Mouse (Mus musculus) layer of hippocampus, adult 18-20 months (tissue): ENCODE measurements at regions not wholly inside any gene's neighbourhood (a gene's known extent, or its start where the extent isn't known, plus 50 kb on each side); places are given as distances from the start of the nearest gene placed in this dataset.

Experiments used
- DNase-seq, 2 experiments: peaks; one replicate each; pipeline ENCODE4 v3.0.0; 2022; ENCODE audit warnings: low spot score in 2 of 2

DNA sequence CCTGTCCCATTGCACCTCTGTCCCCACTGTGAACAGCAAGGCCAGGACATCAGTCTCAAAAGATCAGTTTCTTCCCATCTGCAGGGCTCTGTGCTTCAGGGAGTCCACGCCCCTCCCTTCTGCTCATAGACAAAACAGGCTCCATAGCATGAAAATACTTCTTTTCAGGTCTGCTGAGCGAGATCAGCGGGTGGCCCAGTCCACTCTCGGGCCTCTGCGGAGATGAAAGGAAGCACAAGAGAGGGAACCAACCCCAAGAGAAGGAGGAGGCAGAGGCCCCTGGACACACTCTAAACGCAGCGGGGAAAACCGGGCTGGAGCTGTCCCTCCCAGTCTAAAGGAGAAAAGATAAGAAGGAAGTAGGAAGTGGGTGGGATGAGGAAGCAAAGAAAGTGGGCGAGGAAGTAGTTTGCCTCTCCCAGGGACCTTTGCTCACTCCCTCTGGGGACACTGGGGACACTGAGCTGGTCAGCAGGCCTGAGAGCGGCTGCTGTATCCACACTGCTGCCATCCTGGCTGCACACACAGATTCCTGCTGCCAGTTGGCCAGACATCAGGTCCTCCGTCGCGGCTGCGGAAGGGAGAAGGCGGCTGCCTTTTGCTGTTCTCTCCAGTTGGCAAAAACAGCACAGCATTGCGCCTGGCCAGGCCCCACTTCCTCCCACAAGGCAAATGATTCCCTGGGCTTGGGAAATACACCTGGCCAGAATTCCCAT, 143.5 kb downstream of the Rybp start:
- DNase-seq, result peak; percentile 78 to 82

DNA sequence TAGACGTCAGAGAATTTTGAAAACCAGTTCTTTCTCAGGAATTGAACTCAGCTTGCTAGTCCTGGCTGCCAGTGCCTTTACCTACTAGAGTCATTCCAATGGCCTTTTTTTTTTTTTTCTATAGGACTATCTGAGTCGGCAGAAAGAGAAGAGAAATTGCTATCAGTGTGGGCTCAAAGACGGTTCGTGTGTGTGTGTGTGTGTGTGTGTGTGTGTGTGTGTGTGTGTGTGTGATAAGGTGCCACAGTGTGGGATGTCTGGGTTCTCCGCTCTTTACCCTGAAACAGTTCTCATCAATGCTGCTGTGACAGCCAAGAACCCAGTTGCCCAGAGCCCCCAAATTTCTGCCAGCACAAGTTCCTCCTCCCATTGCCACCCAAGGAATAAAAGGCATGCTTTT, 146.1 kb downstream of the Rybp start:
- no peak for DNase-seq

DNA sequence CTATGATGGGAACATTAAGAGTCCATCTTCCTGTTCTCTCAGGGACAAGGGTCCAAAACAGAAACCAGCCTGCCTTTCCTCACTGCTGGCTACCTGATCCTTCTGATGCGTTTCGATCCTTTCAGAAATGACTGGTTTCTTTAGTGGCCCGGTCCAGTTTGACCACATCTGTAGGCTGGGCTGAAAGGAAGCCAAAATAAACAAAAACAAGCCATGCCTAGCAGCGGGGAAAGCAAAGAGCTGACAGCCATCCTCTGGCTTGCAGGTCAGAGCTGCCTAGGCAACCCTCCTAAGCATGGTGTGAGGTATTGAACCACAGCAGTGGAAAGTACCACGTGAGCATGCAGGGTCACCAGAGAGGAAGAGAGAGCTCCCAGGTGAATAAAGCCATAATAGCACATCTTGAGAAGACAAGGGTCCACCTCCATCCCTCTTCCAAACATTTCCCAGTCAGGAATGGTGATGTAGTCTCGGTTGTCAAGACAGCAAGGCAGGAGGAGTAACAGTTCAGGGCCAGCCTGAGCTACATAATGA, 146.6 kb downstream of the Rybp start:
- DNase-seq, result no peak

DNA sequence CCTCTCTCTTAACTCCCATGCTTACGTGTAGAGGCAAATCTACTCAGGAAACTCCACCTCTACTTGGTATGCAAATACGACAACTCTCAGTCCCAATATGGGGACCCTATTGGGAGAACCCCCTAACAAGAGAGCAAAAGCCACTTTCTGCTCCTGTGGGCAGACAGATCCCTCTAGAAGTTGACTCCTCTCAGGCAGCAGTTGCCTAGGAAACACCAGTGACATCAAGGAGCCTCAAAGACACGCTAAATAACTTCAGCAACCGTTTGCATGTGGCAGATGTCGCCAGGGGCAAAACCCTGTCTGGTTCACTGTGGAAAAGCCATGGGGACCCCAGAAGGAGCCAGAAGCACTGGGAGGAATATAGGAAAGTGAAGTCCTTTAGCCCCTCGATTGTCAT, 147.5 kb downstream of the Rybp start:
- DNase-seq, result no peak

DNA sequence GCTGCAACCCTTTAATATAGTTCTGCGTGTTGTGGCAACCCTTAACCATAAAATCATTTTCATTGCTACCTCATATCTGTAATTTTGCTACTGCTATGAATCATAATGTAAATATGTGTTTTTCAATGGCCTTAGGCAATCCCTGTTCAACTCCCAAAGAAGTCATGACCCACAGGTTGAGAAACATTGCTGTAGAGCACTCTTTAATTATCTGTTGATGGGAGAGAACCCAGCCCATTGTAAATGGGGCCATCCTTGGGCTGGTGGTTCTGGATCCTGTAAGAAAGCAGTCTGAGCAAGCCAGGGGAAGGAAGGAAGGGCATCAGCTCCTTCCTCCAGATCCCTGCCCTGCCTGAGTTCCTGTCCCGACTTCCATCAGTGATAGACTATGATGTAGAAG, 148.6 kb downstream of the Rybp start:
- no peak for DNase-seq

DNA sequence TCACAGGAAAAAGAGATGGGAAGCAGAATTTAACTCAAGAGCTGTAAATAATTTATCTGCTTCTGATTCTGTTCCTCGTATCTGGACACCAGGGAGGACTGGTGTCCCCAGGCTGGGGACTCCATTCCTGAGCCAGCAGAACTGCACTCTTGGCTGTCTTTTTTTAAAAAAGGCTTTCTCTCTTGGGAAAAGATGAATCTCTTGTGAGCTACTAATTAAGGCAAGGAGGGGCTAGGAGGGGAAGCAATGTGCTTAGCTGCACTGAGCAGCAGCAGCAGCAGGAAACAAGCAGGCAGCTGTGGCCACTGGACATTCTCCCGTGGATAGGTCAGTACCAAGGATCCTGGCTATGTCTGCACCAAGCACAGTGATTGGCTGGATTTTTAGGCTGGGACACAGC, 152.1 kb downstream of the Rybp start:
- DNase-seq, result no peak

DNA sequence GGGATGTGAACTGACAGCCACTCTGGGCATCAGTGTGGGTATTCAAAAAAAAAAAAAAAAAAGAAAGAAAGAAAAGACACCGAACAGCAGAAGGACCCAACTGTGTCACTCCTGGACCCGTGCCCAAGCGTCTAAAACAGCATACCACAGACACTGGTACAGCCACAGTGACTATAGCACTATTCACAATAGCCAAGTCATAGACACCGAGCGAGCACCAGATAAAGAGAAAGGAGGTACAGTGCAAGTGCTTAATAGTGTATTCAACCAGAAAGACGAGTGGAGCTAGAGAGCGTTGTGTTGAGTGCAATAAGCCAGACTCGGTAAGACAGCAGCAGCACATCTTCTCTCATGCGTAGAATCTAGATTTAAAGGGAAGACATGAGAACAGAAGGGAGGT, 153.3 kb downstream of the Rybp start:
- no peak for DNase-seq

DNA sequence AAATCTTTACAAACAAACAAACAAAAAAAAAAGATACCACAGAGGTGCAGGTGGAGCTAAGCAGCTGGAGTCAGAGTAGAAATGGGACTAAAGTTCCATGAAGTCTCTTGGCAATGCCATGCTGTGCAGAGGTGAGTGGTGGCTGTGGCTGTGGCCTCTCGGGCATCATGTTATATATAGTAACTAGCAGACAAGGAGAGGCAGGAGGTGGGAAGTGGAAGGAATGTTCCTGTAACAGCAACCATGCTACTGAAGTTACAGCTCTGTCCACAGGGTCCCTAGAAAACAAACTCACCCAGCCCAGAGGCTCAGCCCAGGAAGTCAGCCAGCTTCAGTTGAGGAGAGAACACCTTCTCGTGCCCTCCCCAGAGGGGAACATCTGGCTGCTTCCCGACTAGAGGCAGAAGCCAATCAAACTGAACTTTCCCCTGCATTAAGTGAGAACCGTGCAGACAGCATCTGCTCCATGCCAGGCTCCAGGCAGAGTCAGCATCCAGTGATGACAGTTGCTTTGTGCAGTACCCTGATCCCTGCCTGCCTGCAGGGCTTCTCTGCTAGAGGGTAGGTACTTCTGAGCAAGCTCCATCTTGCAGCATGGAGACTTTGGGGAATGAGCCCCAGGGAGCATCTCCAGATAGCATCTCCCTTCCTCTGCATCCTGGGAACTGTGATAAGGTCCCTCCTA, 154.2 kb downstream of the Rybp start:
- no peak for DNase-seq

DNA sequence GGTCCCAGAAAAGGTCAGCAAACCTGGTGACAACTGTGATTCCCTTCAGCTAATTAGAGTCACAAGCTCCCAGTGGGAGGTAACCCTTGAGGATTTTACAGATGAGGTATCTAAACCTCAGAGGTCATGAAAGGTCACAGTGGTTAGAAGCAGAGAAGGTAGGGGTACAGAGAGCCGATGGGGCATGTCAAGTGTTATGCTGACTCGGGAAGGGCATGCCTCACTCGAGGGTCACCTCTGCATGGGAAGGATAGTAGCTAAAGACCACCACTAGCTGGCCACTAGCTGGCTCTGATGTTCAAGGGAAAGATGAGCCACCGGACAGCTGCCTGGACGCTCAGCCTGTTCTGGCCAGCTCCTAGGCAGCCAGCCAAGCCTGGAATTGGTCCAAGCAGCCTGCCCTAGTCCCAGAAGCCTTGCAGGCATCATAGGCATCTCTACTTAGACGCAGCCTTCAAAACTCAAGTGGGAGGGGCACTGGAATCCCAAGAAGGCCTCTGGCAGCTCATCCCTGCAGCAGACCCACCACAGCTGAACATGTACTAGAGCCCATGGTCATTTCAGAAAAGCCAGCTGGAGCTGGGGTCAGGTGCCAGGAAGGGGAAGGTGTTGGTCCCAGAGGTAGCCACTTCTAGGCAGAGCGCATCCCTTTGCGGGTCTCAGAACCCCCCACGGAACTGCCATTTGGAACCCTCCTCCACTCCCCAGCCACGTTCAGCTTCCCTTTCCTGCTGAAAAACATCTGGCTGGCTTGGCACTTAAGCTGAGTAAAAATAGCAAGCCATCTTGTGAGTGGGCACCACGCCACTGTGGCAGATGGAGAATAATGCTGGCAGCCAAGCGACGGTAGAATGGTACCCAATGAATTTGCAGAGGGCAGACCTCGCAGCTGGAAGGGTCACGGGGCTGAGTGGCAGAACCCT, 159.8 kb downstream of the Rybp start:
- DNase-seq, result peak; percentile 66 to 83

DNA sequence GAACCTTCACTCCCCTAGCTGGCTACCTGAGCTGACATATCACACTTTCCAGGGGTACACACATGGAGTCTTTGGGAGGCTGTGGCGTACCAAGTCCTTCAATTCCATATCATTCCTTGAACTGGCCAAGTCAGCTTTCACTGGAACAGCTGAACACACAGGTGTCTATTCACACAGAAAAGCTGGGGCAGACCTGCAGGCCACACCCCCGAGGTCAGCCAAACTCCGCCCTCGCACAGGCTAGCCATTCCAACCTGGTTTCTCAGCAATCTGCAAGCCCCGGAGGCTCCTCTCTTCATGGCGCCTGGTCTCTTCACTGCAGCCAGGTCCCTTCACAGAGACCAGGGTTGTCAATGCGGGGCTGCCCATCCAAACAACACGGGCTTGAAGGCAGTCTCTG, 160.5 kb downstream of the Rybp start:
- DNase-seq, result no peak

DNA sequence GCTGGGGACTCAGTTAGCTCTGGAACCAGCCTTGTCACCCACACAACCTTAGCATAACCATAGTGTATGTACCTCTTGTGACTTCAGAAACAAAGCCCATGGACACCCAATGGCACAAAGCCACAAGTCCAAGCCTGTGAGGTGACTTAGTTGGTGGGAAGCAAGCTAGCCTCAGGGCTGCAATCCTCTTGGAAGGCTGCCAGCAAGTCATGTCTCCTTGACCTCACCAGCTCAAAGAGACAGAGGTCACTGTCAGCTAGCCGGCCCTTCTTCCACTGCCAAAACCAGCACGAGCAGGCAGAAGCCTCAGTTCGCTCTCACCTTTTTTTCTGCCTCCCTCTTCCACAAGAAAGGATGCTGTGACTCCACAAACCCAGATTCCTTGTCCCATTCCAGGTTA, 161.0 kb downstream of the Rybp start:
- no peak for DNase-seq

DNA sequence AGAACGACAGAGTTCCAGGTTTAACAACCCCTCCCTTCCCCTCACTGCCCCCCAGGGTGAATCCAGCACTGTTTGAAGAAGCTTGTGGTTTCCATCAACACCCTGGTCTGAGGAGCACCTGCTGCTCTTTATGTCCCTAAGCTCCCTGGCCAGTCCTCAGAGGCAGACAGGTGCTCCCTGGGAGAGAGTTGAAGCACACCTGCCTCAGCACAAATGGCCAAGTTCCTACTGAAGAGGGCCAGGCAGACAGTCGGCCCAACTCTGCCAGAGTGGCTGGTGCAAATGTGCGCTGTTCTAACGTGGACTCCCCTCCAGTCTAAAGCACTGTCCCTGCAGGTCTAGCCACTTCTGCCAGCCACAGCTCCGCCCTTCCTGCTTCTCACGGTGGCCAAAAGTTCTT, 166.0 kb downstream of the Rybp start:
- no peak for DNase-seq

DNA sequence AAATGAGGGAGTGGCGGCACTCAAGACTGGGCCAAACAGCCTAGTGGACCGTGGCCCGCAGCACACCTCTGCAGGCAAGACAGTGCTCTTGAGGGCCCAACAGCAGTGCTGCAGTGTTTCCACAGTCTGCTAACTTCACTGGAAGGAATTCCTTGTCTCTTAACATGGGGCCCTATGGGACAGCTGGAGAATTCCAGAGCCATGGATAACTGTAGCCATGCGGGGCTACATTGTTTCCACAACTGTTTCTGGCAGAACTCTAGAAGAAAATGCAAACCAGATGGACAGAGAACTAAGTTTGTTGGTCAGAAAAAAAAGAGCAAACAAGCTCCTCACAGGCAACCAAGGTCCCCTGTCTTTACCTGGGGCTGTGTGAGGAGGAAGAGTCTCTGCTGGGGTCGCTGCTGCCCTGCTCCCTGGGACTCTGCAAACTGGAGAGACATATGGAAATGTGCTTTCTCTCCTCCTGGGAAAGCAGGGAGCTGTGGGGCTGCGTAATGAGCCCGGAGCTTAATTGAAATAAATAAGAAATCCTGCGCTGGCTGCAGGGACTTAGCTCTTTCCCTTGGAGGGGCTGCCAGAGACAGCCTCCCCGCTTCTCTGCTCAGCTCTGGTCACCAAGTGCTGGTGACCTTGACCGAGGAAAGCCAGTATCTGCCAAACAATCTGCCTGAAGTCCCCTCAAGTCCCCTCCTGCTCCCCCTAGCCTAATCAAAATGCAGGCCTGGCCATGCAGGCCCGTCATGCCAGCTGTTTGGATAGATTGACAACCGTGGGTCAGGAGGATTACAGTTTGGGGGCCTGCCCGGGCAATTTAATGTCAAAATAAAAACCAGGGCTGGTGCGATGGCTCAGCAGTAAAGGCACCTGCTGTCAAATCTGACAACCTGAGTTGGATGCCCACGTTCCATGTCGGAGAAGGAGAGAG, 167.0 kb downstream of the Rybp start:
- no peak for DNase-seq

DNA sequence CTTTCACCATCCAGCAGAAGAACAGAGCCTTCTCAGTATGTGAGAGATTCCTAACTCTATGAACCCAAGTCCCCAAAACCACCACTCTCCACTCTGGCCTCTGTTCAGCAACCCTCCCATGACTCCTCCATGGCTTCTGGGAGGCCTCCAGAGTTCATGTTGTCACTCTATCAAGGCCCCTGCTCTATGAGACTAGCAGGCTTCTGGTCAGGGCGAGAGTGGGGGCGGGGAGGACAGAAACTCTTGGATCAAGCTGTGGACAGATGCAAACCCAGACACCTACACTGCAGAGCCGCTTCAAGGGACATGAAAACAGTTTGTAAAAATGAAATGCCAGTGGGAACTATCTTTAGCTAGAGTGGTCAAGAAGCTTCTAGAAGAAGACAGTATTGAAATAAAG, 170.2 kb downstream of the Rybp start:
- DNase-seq, result no peak

DNA sequence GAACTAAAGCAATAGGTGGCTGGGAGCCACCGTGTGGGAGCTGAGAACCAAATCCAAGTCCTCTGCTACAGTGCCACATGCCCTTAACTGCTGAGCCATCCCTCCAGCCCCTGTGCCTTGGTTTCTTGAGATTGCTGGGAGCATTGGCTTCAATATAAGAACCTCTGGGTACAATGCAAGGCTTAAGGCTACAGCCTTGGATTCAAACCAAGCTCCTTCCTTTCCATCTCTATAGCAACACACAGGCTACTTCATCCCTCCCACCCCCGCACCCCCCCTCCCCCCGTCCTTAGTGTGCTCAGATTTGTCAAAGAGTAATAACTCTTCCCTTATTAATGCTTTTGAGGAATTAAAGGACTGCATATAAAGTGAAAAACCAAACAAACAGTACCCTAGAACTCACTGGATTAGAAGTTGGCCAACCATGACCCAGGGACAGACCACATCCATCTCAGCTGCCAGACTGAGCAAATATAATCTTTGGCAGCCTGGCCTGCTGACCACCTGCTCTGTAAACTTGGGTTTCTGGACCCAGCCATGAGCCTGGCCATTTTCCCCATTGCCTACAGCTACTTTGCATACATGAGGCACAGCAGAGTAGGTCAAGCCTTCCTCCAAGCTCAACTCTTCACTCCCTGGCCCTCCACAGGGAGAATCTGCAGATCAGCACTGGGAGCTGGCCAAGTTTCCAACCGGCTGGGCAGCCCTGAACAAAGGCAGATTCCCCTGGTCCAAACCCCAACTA, 173.7 kb downstream of the Rybp start:
- DNase-seq, result no peak

DNA sequence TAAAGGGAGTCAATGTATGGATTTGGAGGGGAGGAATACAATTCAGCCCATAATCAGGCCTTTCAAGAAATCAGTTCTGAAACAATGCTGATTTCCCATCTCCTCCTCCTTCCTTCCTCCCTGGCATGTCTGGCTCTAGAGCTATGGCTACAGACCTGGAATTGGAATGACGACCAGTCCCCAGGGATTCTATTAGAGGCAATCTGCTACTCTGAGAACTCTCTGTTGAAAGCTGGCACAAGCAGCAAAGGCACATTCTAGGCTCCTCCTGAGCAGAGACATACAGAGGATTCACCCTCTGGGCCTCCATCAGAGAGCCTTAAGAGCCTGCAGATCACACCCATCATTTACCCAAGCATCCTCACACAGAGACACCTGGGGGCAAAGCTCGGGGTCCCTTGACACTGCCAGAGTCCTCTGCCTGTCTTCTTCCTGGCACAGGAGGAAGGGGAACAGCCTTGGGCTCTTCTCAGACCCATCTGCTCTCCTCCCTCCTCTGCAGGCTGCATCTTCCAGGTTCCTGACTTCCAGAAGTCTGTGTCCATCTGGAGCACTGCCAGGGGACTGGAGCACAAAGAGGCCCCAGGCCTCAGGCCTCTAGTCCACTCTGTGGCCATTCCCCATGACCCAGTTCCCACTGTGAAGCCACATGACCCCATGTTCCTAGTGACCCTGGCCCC, 176.2 kb downstream of the Rybp start:
- no peak for DNase-seq

DNA sequence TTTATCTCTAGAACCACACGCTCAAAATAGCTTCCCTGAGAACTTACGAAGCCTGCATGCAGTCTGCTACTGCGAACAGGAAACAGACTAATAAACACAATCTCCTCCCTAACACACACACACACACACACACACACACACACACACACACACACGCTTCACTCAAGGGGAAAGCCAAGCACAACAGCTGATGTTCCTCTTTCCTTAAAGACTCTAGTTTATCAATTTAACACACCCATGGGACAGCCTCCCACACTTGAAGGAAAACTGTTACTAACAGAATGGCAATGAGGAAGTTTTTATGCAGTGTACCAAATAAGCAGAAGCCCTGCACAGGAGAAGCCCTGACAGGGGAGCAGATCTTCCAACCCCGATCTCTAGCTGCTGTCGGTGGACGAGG, 177.3 kb downstream of the Rybp start:
- DNase-seq, result peak in 1 of 2 experiments; percentile 25

DNA sequence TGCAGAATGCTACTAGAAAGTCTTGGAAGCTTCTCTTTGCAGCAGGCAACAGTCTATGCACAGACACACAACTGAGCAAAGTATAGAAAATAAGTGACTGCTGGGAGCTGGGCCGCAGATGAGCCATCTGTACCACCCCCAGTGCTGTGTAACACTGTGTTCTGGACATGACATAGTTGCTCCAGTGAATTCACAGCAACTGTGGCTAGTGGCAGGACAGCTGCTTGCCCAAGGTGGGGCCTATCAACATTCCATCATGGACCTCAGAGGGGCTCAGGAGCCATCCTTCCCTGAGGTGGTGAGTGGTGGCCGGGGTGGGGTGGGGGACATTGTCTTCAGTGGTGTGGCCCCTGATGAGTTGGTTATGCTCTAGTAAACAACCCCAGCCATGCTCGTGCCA, 177.9 kb downstream of the Rybp start:
- DNase-seq, result no peak

DNA sequence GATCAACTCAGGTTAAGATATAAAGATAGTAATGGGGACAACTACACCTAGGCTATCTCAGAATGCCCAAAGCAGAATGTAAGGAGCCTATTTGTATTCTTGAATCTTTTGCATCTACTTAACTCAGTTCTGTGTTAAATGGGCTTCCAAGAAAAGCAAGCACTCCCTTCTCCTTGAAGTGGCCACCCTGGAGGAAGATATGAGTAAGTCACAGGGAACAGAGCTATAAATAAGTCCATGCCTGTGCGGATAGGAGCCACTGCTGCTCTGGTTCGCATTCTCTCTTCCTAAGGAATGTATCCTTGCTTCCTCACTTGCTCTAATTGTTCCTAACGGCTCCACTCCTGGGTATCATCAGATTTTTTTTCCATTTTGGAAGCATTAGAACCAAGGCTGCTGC, 179.8 kb downstream of the Rybp start:
- DNase-seq, result no peak
